ENCODE assay signal across 9 mouse cellular contexts in genomic region chr8:121170626-121171552, GRCm38 (mm10). TPM values are rescaled to one million over a fixed set of nuclear protein-coding genes. Genes with fewer than 3 reads are reported as not detected.
DNase-seq lines count a peak whose midpoint lies in the region; ATAC-seq and TF ChIP-seq lines count a peak whose summit lies in the region.
"Had no signal": no experiment of that assay in that cellular context is flagged by ENCODE, and none has a peak within 500 bp of the region (broad histone marks: within the 10 kb centered on the region; RNA-seq: fewer than 3 reads in every experiment).

No protein-coding gene starts in this region.

- no peaks in the 10 kb centered on the region for H3K4me1 ChIP-seq in intestine, postnatal 0 days (replicated peaks; ENCODE audit: control insufficient read depth, insufficient read depth, low read length)
- 0 out of 2 replicates have a peak, but pooled peaks cover 8% of the 10 kb centered on the region for H3K4me1 ChIP-seq in intestine, embryonic 16.5 days (ENCODE audit: control insufficient read depth, insufficient read depth, low read length)
- peaks cover 89% of the 10 kb centered on the region for H3K4me1 ChIP-seq in embryonic facial prominence, embryonic 10.5 days

- 51% methylated on average over 27 of the region's 27 CpGs for WGBS in intestine, postnatal 0 days
- 59% methylated on average over 27 of the region's 27 CpGs for WGBS in intestine, embryonic 16.5 days
- 62% methylated on average over 27 of the region's 27 CpGs for WGBS in embryonic facial prominence, embryonic 10.5 days

- intact Hi-C loops in heart, postnatal 36 days (cut with DNase I) = loop anchor here (2.0 to 5.0 kb wide), 2 partner anchors 46 to 54 kb away; partner anchors contain the start of gene Foxc2
- intact Hi-C loops in left cerebral cortex, postnatal 36 days (cut with DNase I) = no loop called here

- no peak overlapping the region for H3K9ac ChIP-seq in intestine, postnatal 0 days (ENCODE audit: low read depth, low read length)
- H3K9ac ChIP-seq in intestine, embryonic 16.5 days (ENCODE audit: low read depth, low read length) = no peak overlapping the region

- no peaks in the 10 kb centered on the region for H3K9me3 ChIP-seq in intestine, postnatal 0 days (ENCODE audit: control insufficient read depth)
- no peaks in the 10 kb centered on the region for H3K9me3 ChIP-seq in intestine, embryonic 16.5 days (ENCODE audit: control insufficient read depth, low read length)
- H3K9me3 ChIP-seq in embryonic facial prominence, embryonic 10.5 days = no peaks in the 10 kb centered on the region

- H3K27me3 ChIP-seq in intestine, postnatal 0 days (replicated peaks; ENCODE audit: control insufficient read depth, insufficient read depth, low read length) = no peaks in the 10 kb centered on the region
- no peaks in the 10 kb centered on the region for H3K27me3 ChIP-seq in intestine, embryonic 16.5 days (replicated peaks; ENCODE audit: control insufficient read depth, insufficient read depth, low read length)
- peaks cover 6% of the 10 kb centered on the region for H3K27me3 ChIP-seq in embryonic facial prominence, embryonic 10.5 days (replicated peaks; ENCODE audit: low read depth, poor library complexity, severe bottlenecking)

- H3K27ac ChIP-seq in intestine, postnatal 0 days (ENCODE audit: low read depth, low read length) = no peak overlapping the region
- H3K27ac ChIP-seq in intestine, embryonic 16.5 days (ENCODE audit: low read length) = no peak overlapping the region
- H3K27ac ChIP-seq in embryonic facial prominence, embryonic 10.5 days (replicated peaks) = peak overlapping the region; percentile 83

- no peak overlapping the region for H3K4me2 ChIP-seq in intestine, postnatal 0 days (replicated peaks; ENCODE audit: low read depth)
- no peak overlapping the region for H3K4me2 ChIP-seq in intestine, embryonic 16.5 days (ENCODE audit: low read depth, low read length)

- no peak for DNase-seq in embryonic facial prominence, embryonic 10.5 days (ENCODE audit: low spot score)
- DNase-seq in heart, postnatal 36 days = peak; percentile 70 to 75
- peak; percentile 7 to 18 for DNase-seq in left cerebral cortex, postnatal 36 days (ENCODE audit: low spot score in 2 of 2)
- DNase-seq in right cerebral cortex, postnatal 4 days = peak; percentile 34
- no peak for DNase-seq in gastrocnemius, postnatal 4 days (ENCODE audit: low spot score in 2 of 2)
- no peak for DNase-seq in urinary bladder, postnatal 25 days (ENCODE audit: low spot score)

- peak; percentile 19; the same call in 1 of the 2 replicates for TF ChIP-seq CTCF in intestine, postnatal 0 days (IDR thresholded peaks at IDR 0.05; ENCODE audit: low read depth)

- no peaks in the 10 kb centered on the region for H3K36me3 ChIP-seq in intestine, postnatal 0 days (ENCODE audit: control insufficient read depth, insufficient read depth)
- no peaks in the 10 kb centered on the region for H3K36me3 ChIP-seq in intestine, embryonic 16.5 days (ENCODE audit: control insufficient read depth, insufficient read depth, low read length)
- no peaks in the 10 kb centered on the region for H3K36me3 ChIP-seq in embryonic facial prominence, embryonic 10.5 days (replicated peaks)

- H3K4me3 ChIP-seq in intestine, postnatal 0 days (ENCODE audit: low read depth, low read length) = no peak overlapping the region
- H3K4me3 ChIP-seq in intestine, embryonic 16.5 days (ENCODE audit: low read length) = no peak overlapping the region
- H3K4me3 ChIP-seq in embryonic facial prominence, embryonic 10.5 days = 0 out of 2 replicates have a peak overlapping the region, but pooled peaks have one; percentile 8

- ATAC-seq in intestine, postnatal 0 days = no peak
- ATAC-seq in intestine, embryonic 16.5 days = no peak

RNA-seq across cellular contexts. Expression of gene Foxl1, which starts 43.1 kb away (rescaled TPM):
- polyA plus RNA-seq in intestine, postnatal 0 days (2015; fragmentation: Nextera tagmentation; extraction: Ambion mirVana) = 2.6 and 2.8 TPM in 2 replicates
- 5.2 and 5.8 TPM in 2 replicates for polyA plus RNA-seq in intestine, embryonic 16.5 days (2015; fragmentation: Nextera tagmentation; extraction: Ambion mirVana)
- 2.8 and 4.6 TPM in 2 replicates for polyA plus RNA-seq in embryonic facial prominence, embryonic 10.5 days (2016; fragmentation: Nextera tagmentation; extraction: Ambion mirVana)
- total RNA-seq in heart, postnatal 36 days (2021) = under 1 TPM in 1 of 2 experiments, not detected in 1; 0.14 TPM
- under 1 TPM in 1 of 2 experiments, not detected in 1; 0.29 TPM for total RNA-seq in left cerebral cortex, postnatal 36 days (2021)
- under 1 TPM; 0.13 to 0.39 TPM for total RNA-seq in gastrocnemius, postnatal 4 days (2021)
- total RNA-seq: neutrophil, adult 5-6 weeks had no signal

RNA-seq across cellular contexts. Expression of gene Foxc2, which starts 54.9 kb away (rescaled TPM):
- 0.48 and 0.60 TPM in 2 replicates for polyA plus RNA-seq in intestine, postnatal 0 days (2015; fragmentation: Nextera tagmentation; extraction: Ambion mirVana)
- 0.20 and 0.22 TPM in 2 replicates for polyA plus RNA-seq in intestine, embryonic 16.5 days (2015; fragmentation: Nextera tagmentation; extraction: Ambion mirVana)
- polyA plus RNA-seq in embryonic facial prominence, embryonic 10.5 days (2016; fragmentation: Nextera tagmentation; extraction: Ambion mirVana) = 11.7 and 15.2 TPM in 2 replicates
- 1 to 10 TPM; 1.9 to 2.4 TPM for total RNA-seq in heart, postnatal 36 days (2021)
- total RNA-seq in left cerebral cortex, postnatal 36 days (2021) = 1 to 10 TPM; 1.2 to 3.1 TPM
- total RNA-seq in gastrocnemius, postnatal 4 days (2021) = 1 to 10 TPM; 1.3 TPM
- total RNA-seq: neutrophil, adult 5-6 weeks had no signal

Comparison
In these comparisons a context has a peak if more than half of its experiments do, and no peak if none do; other contexts are left out.
1. DNase-seq: peak in heart, postnatal 36 days (2 of 2), left cerebral cortex, postnatal 36 days (2 of 2) and right cerebral cortex, postnatal 4 days (single experiment); none in embryonic facial prominence, embryonic 10.5 days (single experiment), gastrocnemius, postnatal 4 days (0 of 2) and urinary bladder, postnatal 25 days (single experiment).